Mouse (Mus musculus) gastrocnemius, postnatal 4 days (tissue): ENCODE measurements around the gene 2510039O18Rik. TPM values are rescaled to one million over a fixed set of nuclear protein-coding genes. Genes with fewer than 3 reads are reported as not detected.

Experiments used
- DNase-seq, 2 experiments: peaks; one replicate each; pipeline ENCODE4 v3.0.0; 2021 to 2022; ENCODE audit warnings: low spot score in 2 of 2, mixed read lengths in 2 of 2
- total RNA-seq, 2 experiments: library from RNA; stranded (reverse); gene quantifications; 2 replicates each; pipeline ENCODE4 v1.2.3; 2021

Gene 2510039O18Rik
- total RNA-seq, 2 experiments from 2014 or later = 37.7 to 37.8 TPM

GRCm38 (mm10) chr4:147985205-147986132 is 44.8 kb downstream of the 2510039O18Rik start, which contains the start of gene Nppb:
Gene Nppb, plus strand, starts transcription at chr4:147985788.
- DNase-seq = peak in 1 of 2 experiments; percentile 39

GRCm38 (mm10) chr4:147993571-147994095 is 52.9 kb downstream of the 2510039O18Rik start:
- DNase-seq = no peak

- DNase-seq = no peak
Observed at GRCm38 (mm10) chr4:147995311-147995710, 54.6 kb downstream of the 2510039O18Rik start.

Other genes starting within 250 kb of the 2510039O18Rik start
- gene Zfp534, start 238.3 kb upstream of the 2510039O18Rik start, total RNA-seq = under 1 TPM; 0.10 to 0.22 TPM
- gene Zfp984, start 131.1 kb upstream of the 2510039O18Rik start, total RNA-seq = 1 to 10 TPM; 2.5 to 3.2 TPM
- 1 to 10 TPM; 9.0 to 9.7 TPM for gene Zfp933, start 92.5 kb upstream of the 2510039O18Rik start, total RNA-seq
- 10 to 100 TPM in 1 of 2 experiments, 1 to 10 TPM in 1; 9.9 to 12.4 TPM for gene Miip, start 72.1 kb upstream of the 2510039O18Rik start, total RNA-seq
- gene Fv1, start 71.9 kb upstream of the 2510039O18Rik start, total RNA-seq = 1 to 10 TPM; 6.3 to 6.4 TPM
- 100 to 1,000 TPM; 200 to 231 TPM for gene Mfn2, start 36.2 kb upstream of the 2510039O18Rik start, total RNA-seq
- 10 to 100 TPM; 52.7 to 63.2 TPM for gene Plod1, start 4.1 kb upstream of the 2510039O18Rik start, total RNA-seq
- gene Nppb, start 44.9 kb downstream of the 2510039O18Rik start, total RNA-seq = not detected
- gene Nppa, start 59.8 kb downstream of the 2510039O18Rik start, total RNA-seq = not detected
- gene Clcn6, start 97.9 kb downstream of the 2510039O18Rik start, total RNA-seq = 10 to 100 TPM; 13.6 to 14.4 TPM
- 10 to 100 TPM; 30.2 to 32.2 TPM for gene Mthfr, start 98.2 kb downstream of the 2510039O18Rik start, total RNA-seq
- 10 to 100 TPM; 20.5 to 22.7 TPM for gene Agtrap, start 147.1 kb downstream of the 2510039O18Rik start, total RNA-seq
- gene Mad2l2, start 189.5 kb downstream of the 2510039O18Rik start, total RNA-seq = 10 to 100 TPM; 19.0 to 20.4 TPM
- under 1 TPM; 0.39 to 0.44 TPM for gene Draxin, start 189.8 kb downstream of the 2510039O18Rik start, total RNA-seq
- 10 to 100 TPM; 19.2 to 21.4 TPM for gene Fbxo6, start 211.2 kb downstream of the 2510039O18Rik start, total RNA-seq
- gene Fbxo44, start 219.6 kb downstream of the 2510039O18Rik start, total RNA-seq = 1 to 10 TPM in 1 of 2 experiments, under 1 TPM in 1; 0.91 to 1.3 TPM
- gene Fbxo2, start 219.7 kb downstream of the 2510039O18Rik start, total RNA-seq = not detected